Mouse (Mus musculus) forebrain, embryonic 12.5 days (tissue): ENCODE measurements at regions not wholly inside any gene's neighbourhood (a gene's known extent, or its start where the extent isn't known, plus 50 kb on each side); places are given as distances from the start of the nearest gene placed in this dataset.
A peak's percentile ranks its signal among the peaks of the same experiment; 100 is the strongest.

Experiments
- ATAC-seq: fragments of 200-750 bp; cut with Nextera tagmentation; 2 replicates; pipeline ENCODE4 v1.8.0; 2017; ENCODE audit warnings: moderate TSS enrichment; ENCODE audit not compliant: low FRiP score
- H3K27ac ChIP-seq: fragments of 300-500 bp; sonication (generic); 2 replicates; pipeline ENCODE4 v1.5.1; 2016; ENCODE audit warnings: mild to moderate bottlenecking
- H3K27me3 ChIP-seq: fragments of 300-500 bp; sonication (generic); 2 replicates; pipeline ENCODE4 v1.6.1; 2016; ENCODE audit warnings: mild to moderate bottlenecking
- H3K36me3 ChIP-seq: fragments of 300-500 bp; sonication (generic); replicated peaks from 2 replicates; pipeline ENCODE4 v1.6.1; 2016; ENCODE audit warnings: mild to moderate bottlenecking
- H3K4me1 ChIP-seq: fragments of 300-500 bp; sonication (generic); 2 replicates; pipeline ENCODE4 v1.6.1; 2016
- H3K4me2 ChIP-seq: fragments of 300-500 bp; sonication (generic); 2 replicates; pipeline ENCODE4 v1.6.1; 2016; ENCODE audit warnings: mild to moderate bottlenecking, moderate library complexity
- H3K4me3 ChIP-seq: fragments of 300-500 bp; sonication (generic); replicated peaks from 2 replicates; pipeline ENCODE4 v1.5.1; 2016; ENCODE audit warnings: mild to moderate bottlenecking
- H3K9ac ChIP-seq: fragments of 300-500 bp; sonication (generic); 2 replicates; pipeline ENCODE4 v1.6.1; 2016; ENCODE audit warnings: mild to moderate bottlenecking
- H3K9me3 ChIP-seq: fragments of 300-500 bp; sonication (generic); 2 replicates; pipeline ENCODE4 v1.6.1; 2016
- WGBS: fragments of 180-500 bp; shearing (Covaris S2); methylation state at CpG from one replicate; pipeline ENCODE4 v1.1.7; 2016; 5-methylcytosine and 5-hydroxymethylcytosine counted together

DNA sequence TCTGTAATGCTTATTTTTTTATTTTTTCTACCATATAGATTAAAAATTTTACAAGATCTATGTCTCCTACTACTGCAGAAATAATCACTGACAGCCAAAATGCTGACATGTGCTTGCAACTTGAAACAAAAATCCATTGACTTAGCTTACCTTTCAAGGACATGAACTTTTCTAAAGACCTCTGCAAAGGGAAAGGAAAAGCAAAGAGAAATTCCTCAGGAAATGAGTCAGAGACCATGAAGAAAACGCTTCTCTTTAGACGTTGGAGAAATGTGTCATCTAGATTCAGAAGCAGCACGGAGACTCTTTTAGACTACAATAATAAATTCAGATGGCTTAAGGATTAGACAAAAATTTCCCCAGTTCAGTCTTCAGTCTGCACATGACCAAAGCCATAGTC is 2188.6 kb upstream of the Tenm3 start:
- H3K36me3 ChIP-seq, result no peaks in the 10 kb centered on the region
- H3K4me1 ChIP-seq, result no peaks in the 10 kb centered on the region
- ATAC-seq, result no peak
- WGBS, result 65% methylated on average over 3 of the region's 3 CpGs
- no peak overlapping the region for H3K9ac ChIP-seq
- no peaks in the 10 kb centered on the region for H3K27me3 ChIP-seq
- H3K4me2 ChIP-seq, result no peak overlapping the region
- H3K4me3 ChIP-seq, result no peak overlapping the region
- H3K27ac ChIP-seq, result no peak overlapping the region
- no peaks in the 10 kb centered on the region for H3K9me3 ChIP-seq

DNA sequence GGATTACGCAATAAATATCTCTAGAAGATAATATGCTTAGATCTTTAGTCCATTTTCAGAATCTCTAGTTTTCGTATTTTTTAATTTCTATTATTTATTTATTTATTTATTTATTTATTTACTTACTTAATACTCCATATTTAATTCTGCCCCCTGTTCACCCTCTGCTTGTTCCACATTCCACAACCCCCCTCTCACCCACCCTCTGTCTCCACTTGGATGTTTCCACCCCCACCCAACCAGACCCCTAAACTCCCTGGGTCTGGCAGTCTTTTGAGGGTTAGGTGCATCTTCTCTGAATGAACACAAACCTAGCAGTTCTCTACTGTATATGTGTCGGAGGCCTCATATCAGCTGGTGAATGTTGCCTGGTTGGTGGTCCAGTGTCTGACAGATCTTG is 2166.8 kb upstream of the Tenm3 start:
- Histone ChIP-seq H3K27me3 (no peaks in the 10 kb centered on the region), H3K4me3 (no peak overlapping the region), H3K4me2 (no peak overlapping the region), H3K36me3 (no peaks in the 10 kb centered on the region), H3K4me1 (no peaks in the 10 kb centered on the region), H3K9ac (no peak overlapping the region), H3K27ac (no peak overlapping the region), H3K9me3 (no peaks in the 10 kb centered on the region)
- WGBS, result 91% methylated on average over 3 of the region's 3 CpGs
- ATAC-seq, result 0 out of 2 replicates have a peak, but pooled peaks have one; percentile 11

DNA sequence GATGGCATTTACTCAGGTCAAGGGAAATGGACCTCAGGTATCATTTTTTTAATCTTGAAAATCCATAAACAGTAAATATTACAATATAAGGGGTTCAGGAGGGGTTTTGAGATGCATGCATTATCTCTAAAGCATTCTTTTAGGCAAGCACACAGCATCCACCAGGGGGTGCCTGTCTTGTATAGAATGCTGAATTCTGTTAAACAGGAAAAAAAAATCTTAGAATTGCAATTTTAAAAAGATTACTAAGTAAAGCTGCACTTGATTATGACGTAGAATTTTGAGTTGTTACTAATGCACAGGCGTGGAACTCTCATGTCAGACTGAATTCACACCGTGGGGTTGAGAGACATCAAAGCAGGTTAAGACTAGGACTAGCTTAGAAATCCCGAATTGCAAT is 2123.6 kb upstream of the Tenm3 start:
- H3K36me3 ChIP-seq, result no peaks in the 10 kb centered on the region
- no peaks in the 10 kb centered on the region for H3K4me1 ChIP-seq
- no peak for ATAC-seq
- WGBS, result 51% methylated on average over 4 of the region's 4 CpGs
- no peak overlapping the region for H3K27ac ChIP-seq
- H3K4me2 ChIP-seq, result no peak overlapping the region
- H3K27me3 ChIP-seq, result no peaks in the 10 kb centered on the region
- H3K9me3 ChIP-seq, result no peaks in the 10 kb centered on the region
- H3K9ac ChIP-seq, result no peak overlapping the region
- H3K4me3 ChIP-seq, result no peak overlapping the region

DNA sequence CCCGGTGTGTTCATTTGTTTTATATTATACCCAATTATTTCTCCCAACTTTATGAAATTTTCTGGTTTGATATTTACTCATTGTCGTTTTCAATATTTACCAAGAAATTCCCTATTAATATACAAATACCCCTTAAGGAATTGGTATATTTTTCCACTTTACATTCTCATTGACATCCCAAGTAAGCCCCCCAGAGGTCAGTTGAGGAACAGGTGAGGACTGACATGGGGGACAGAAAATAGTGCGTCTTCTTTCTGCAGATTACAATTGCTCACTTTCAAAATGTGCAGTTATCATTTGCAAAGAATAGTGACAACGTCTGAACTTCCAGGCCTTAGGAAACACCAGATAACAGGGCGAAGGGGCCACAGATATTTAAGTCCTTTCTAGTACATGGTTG is 2073.8 kb upstream of the Tenm3 start:
- Histone ChIP-seq H3K4me1 (peaks cover 12% of the 10 kb centered on the region), H3K36me3 (no peaks in the 10 kb centered on the region), H3K4me3 (no peak overlapping the region), H3K9ac (no peak overlapping the region), H3K4me2 (no peak overlapping the region), H3K27ac (no peak overlapping the region), H3K27me3 (peaks cover 16% of the 10 kb centered on the region; the same call in 1 of the 2 replicates), H3K9me3 (no peaks in the 10 kb centered on the region)
- WGBS, result 22% methylated on average over 5 of the region's 5 CpGs
- no peak for ATAC-seq

DNA sequence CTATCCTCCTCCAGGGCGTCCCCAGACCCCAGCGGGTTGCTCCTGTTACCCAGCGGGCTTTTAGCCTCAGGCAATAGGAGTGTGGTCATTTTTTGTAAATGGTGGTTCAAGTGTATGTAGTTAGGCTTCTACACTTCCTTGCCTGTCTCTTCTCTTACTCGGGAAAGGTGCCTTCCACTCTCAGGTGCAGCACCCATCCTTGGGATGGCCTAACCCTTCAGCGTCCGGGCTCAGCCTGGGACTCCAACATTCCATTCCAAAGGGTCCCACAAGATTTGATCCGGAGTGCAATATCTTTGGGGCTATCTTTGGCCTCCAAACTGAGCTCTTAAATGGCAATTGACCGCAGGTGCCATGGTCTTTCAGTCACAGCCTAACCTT is 2073.0 kb upstream of the Tenm3 start:
- no peak for ATAC-seq
- WGBS, result 1% methylated on average over 8 of the region's 8 CpGs
- peaks cover 12% of the 10 kb centered on the region for H3K4me1 ChIP-seq
- peak overlapping the region; percentile 98 for H3K4me2 ChIP-seq
- peak overlapping the region; percentile 46; the same call in 1 of the 2 replicates for H3K27ac ChIP-seq
- H3K27me3 ChIP-seq, result peaks cover 16% of the 10 kb centered on the region; the same call in 1 of the 2 replicates
- no peaks in the 10 kb centered on the region for H3K9me3 ChIP-seq
- peak overlapping the region; percentile 59; the same call in 1 of the 2 replicates for H3K9ac ChIP-seq
- no peaks in the 10 kb centered on the region for H3K36me3 ChIP-seq
- H3K4me3 ChIP-seq, result peak overlapping the region; percentile 69

DNA sequence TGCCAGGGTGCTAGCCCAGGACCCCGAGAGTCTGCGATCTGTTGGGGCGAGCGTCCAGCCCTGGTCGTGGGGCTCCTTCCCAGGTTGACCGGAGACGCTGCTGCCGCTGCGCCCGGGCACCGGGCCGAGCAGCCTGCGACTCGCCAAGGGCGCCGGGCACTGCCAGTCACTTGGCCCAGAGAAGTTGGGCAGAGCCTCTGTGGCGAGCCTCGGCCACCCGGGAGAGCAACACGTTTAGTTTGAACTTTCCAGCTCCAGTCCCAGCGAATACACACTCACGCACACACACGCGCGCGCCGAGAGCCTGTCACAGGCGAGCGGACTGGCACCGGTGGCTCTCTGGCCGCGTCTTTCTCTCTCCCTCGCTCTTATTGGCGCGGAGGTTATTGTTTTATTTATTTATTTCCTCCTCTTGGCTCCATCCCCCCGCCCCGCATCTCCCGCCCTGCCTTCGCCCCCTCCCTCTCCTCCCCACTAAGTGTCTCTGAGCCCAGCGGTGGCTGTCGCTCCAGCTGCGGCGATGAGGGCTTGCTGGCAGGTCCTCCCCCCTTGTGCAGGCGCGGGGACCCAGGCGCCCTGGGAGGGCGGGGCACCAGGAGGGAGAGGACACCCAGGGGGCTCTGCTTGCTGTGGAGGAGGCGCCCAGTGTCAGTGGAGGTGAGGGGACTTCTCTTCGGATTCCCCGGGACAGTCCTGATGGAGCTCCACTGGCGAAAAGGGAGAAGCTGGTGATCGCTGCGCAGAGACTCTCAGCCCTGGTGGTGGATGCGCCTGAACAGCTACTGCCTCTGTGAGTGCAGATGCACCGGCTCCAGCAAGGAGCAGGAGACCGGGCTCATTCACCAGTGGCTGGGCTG is 2072.4 kb upstream of the Tenm3 start:
- Histone ChIP-seq H3K4me1 (peaks cover 12% of the 10 kb centered on the region), H3K36me3 (no peaks in the 10 kb centered on the region), H3K27me3 (peaks cover 16% of the 10 kb centered on the region; the same call in 1 of the 2 replicates), H3K9me3 (no peaks in the 10 kb centered on the region), H3K27ac (peak overlapping the region; percentile 46; the same call in 1 of the 2 replicates), H3K9ac (peak overlapping the region; percentile 59), H3K4me3 (peak overlapping the region; percentile 69), H3K4me2 (peak overlapping the region; percentile 98)
- peak; percentile 85 for ATAC-seq
- under 1% methylated on average over 55 of the region's 56 CpGs for WGBS

DNA sequence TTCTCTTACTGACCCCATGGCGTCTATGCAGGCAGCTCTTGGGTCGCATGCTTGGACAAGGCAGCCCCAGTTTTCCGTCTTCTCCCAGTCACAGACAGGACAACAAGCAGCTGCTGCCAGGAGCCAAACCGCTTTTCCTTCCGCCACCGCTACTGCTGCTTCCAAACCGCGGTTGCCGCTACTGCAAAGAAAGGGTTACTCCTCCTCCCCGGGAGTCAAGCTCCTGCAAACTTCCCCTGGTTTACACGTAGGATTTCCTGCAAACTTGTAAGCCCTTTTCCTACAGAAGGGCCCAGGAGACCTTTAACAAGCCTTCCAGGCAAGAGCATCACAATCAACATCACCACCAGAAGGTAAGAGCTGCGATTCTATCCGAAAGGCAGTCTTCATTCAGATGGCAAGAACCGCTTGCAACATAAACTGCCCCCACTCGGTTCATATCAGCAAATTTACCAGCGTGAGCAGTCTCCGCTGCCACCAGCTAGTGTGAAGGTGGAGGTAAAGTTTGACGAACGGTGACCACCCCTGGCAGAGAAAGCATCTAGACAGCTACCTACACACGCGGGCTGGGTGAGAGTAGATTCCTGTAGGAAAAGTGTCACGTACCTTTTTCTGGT is 2071.6 kb upstream of the Tenm3 start:
- Histone ChIP-seq H3K9me3 (no peaks in the 10 kb centered on the region), H3K27ac (no peak overlapping the region), H3K27me3 (peaks cover 16% of the 10 kb centered on the region; the same call in 1 of the 2 replicates), H3K36me3 (no peaks in the 10 kb centered on the region), H3K9ac (peak overlapping the region; percentile 59), H3K4me2 (peak overlapping the region; percentile 98), H3K4me1 (peaks cover 12% of the 10 kb centered on the region), H3K4me3 (peak overlapping the region; percentile 69)
- ATAC-seq, result peak; percentile 33
- 2% methylated on average over 22 of the region's 22 CpGs for WGBS

DNA sequence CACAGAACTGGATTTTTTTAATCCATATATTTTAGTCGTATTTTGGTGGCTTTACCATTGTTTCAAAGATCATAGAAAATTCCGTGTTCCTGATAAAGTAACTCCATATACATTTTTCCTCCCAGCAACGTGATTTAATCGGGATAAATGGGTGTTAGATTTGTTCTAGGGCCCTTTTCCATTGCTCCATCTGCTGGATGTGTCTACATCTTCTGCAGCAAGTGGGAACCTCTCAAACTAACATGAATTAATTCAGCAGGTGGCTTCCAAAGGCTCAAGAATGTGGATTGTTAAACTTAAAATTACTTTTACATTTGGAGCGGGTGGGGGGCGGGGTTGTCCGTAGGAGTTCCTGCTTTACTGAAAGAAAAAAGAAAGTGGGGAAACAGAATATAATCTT is 2070.9 kb upstream of the Tenm3 start:
- H3K27me3 ChIP-seq, result peaks cover 16% of the 10 kb centered on the region; the same call in 1 of the 2 replicates
- H3K4me3 ChIP-seq, result peak overlapping the region; percentile 69
- no peak for ATAC-seq
- H3K4me1 ChIP-seq, result peaks cover 12% of the 10 kb centered on the region
- no peaks in the 10 kb centered on the region for H3K9me3 ChIP-seq
- no peak overlapping the region for H3K9ac ChIP-seq
- peak overlapping the region; percentile 98 for H3K4me2 ChIP-seq
- WGBS, result 13% methylated on average over 7 of the region's 7 CpGs
- no peaks in the 10 kb centered on the region for H3K36me3 ChIP-seq
- no peak overlapping the region for H3K27ac ChIP-seq

DNA sequence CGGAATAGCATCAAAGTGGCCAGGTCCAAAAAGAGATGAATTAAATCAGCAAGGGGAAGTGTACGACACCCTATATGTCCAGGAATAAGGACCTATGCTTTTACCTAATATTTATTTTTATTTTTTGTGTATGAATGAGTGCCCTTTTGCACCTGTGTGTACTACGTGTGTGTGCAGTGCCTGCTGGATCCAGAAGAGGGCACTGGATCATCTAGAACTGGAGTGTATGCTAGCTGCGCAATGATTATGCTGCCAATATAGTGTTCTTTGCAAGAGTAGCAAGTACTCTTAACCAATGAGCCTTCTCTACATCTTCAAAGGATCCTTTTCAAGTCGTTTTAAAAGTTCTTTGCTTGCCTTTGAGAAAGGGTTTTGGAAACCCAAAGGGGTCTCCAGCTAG is 2034.4 kb upstream of the Tenm3 start:
- Histone ChIP-seq H3K27me3 (no peaks in the 10 kb centered on the region), H3K9ac (no peak overlapping the region), H3K4me1 (no peaks in the 10 kb centered on the region), H3K4me3 (no peak overlapping the region), H3K9me3 (no peaks in the 10 kb centered on the region), H3K36me3 (no peaks in the 10 kb centered on the region), H3K27ac (no peak overlapping the region), H3K4me2 (no peak overlapping the region)
- WGBS, result 87% methylated on average over 5 of the region's 5 CpGs
- ATAC-seq, result no peak
